Mouse (Mus musculus): ENCODE measurements around the gene 4933402N03Rik. TPM values are rescaled to one million over a fixed set of nuclear protein-coding genes. Genes with fewer than 3 reads are reported as not detected.

The 4933402N03Rik gene
- polyA plus RNA-seq, 1 experiment from 2014 or later: not detected

- 88% methylated on average over 5 of the region's 5 CpGs for WGBS
- H3K27me3 ChIP-seq (ENCODE audit: control insufficient read depth, insufficient read depth, low read length): no peaks in the 10 kb centered on the region
- no peaks in the 10 kb centered on the region for H3K9me3 ChIP-seq (ENCODE audit: control insufficient read depth, low read length)
- H3K9ac ChIP-seq (ENCODE audit: low read depth, low read length): no peak overlapping the region
- H3K4me2 ChIP-seq (replicated peaks; ENCODE audit: low read depth, low read length): no peak overlapping the region
- H3K4me3 ChIP-seq (ENCODE audit: low read depth, low read length): no peak overlapping the region
- H3K36me3 ChIP-seq (ENCODE audit: control insufficient read depth, insufficient read depth, low read length): no peaks in the 10 kb centered on the region
- no peaks in the 10 kb centered on the region for H3K4me1 ChIP-seq (replicated peaks; ENCODE audit: control insufficient read depth, insufficient read depth, low read length)
- no peak for DNase-seq (ENCODE audit: low spot score)
- H3K27ac ChIP-seq (ENCODE audit: low read depth, low read length): no peak overlapping the region
- no peak for ATAC-seq (ENCODE audit: low FRiP score)
Measured at GRCm38 (mm10) chr7:131153044-131153443, 6.9 kb upstream of the 4933402N03Rik start.

- ATAC-seq (ENCODE audit: low FRiP score) (no peak), DNase-seq (ENCODE audit: low spot score) (no peak)
- WGBS: 92% methylated on average over 3 of the region's 3 CpGs
- Histone ChIP-seq H3K4me3 (ENCODE audit: low read depth, low read length) (no peak overlapping the region), H3K9me3 (ENCODE audit: control insufficient read depth, low read length) (no peaks in the 10 kb centered on the region), H3K27ac (ENCODE audit: low read depth, low read length) (no peak overlapping the region), H3K36me3 (ENCODE audit: control insufficient read depth, insufficient read depth, low read length) (no peaks in the 10 kb centered on the region), H3K27me3 (ENCODE audit: control insufficient read depth, insufficient read depth, low read length) (no peaks in the 10 kb centered on the region), H3K9ac (ENCODE audit: low read depth, low read length) (no peak overlapping the region), H3K4me2 (replicated peaks; ENCODE audit: low read depth, low read length) (no peak overlapping the region), H3K4me1 (replicated peaks; ENCODE audit: control insufficient read depth, insufficient read depth, low read length) (no peaks in the 10 kb centered on the region)
Measured at GRCm38 (mm10) chr7:131150179-131150578, 4.1 kb upstream of the 4933402N03Rik start.

- no peaks in the 10 kb centered on the region for H3K36me3 ChIP-seq (ENCODE audit: control insufficient read depth, insufficient read depth, low read length)
- H3K4me2 ChIP-seq (replicated peaks; ENCODE audit: low read depth, low read length): no peak overlapping the region
- no peak overlapping the region for H3K9ac ChIP-seq (ENCODE audit: low read depth, low read length)
- no peak for ATAC-seq (ENCODE audit: low FRiP score)
- 78% methylated on average over 3 of the region's 3 CpGs for WGBS
- no peak overlapping the region for H3K4me3 ChIP-seq (ENCODE audit: low read depth, low read length)
- no peak for DNase-seq (ENCODE audit: low spot score)
- no peaks in the 10 kb centered on the region for H3K4me1 ChIP-seq (replicated peaks; ENCODE audit: control insufficient read depth, insufficient read depth, low read length)
- no peaks in the 10 kb centered on the region for H3K27me3 ChIP-seq (ENCODE audit: control insufficient read depth, insufficient read depth, low read length)
- no peaks in the 10 kb centered on the region for H3K9me3 ChIP-seq (ENCODE audit: control insufficient read depth, low read length)
- no peak overlapping the region for H3K27ac ChIP-seq (ENCODE audit: low read depth, low read length)
Measured at GRCm38 (mm10) chr7:131133181-131133580, 12.9 kb downstream of the 4933402N03Rik start.

GRCm38 (mm10) chr7:131130021-131130420, 16.1 kb downstream of the 4933402N03Rik start:
- peak; percentile 39 for DNase-seq (ENCODE audit: low spot score)
- Histone ChIP-seq H3K4me3 (ENCODE audit: low read depth, low read length) (no peak overlapping the region), H3K4me1 (replicated peaks; ENCODE audit: control insufficient read depth, insufficient read depth, low read length) (no peaks in the 10 kb centered on the region), H3K27me3 (ENCODE audit: control insufficient read depth, insufficient read depth, low read length) (no peaks in the 10 kb centered on the region), H3K9me3 (ENCODE audit: control insufficient read depth, low read length) (no peaks in the 10 kb centered on the region), H3K4me2 (replicated peaks; ENCODE audit: low read depth, low read length) (no peak overlapping the region), H3K36me3 (ENCODE audit: control insufficient read depth, insufficient read depth, low read length) (no peaks in the 10 kb centered on the region), H3K27ac (ENCODE audit: low read depth, low read length) (no peak overlapping the region), H3K9ac (ENCODE audit: low read depth, low read length) (no peak overlapping the region)
- no peak for ATAC-seq (ENCODE audit: low FRiP score)
- 56% methylated on average over 12 of the region's 12 CpGs for WGBS

GRCm38 (mm10) chr7:131122210-131122807, 23.8 kb downstream of the 4933402N03Rik start:
- no peaks in the 10 kb centered on the region for H3K4me1 ChIP-seq (replicated peaks; ENCODE audit: control insufficient read depth, insufficient read depth, low read length)
- DNase-seq (ENCODE audit: low spot score) (no peak), ATAC-seq (ENCODE audit: low FRiP score) (no peak)
- H3K4me2 ChIP-seq (replicated peaks; ENCODE audit: low read depth, low read length): no peak overlapping the region
- 92% methylated on average over 2 of the region's 2 CpGs for WGBS
- no peak overlapping the region for H3K9ac ChIP-seq (ENCODE audit: low read depth, low read length)
- no peak overlapping the region for H3K27ac ChIP-seq (ENCODE audit: low read depth, low read length)
- no peaks in the 10 kb centered on the region for H3K27me3 ChIP-seq (ENCODE audit: control insufficient read depth, insufficient read depth, low read length)
- H3K9me3 ChIP-seq (ENCODE audit: control insufficient read depth, low read length): no peaks in the 10 kb centered on the region
- no peaks in the 10 kb centered on the region for H3K36me3 ChIP-seq (ENCODE audit: control insufficient read depth, insufficient read depth, low read length)
- H3K4me3 ChIP-seq (ENCODE audit: low read depth, low read length): no peak overlapping the region

- H3K36me3 ChIP-seq (ENCODE audit: control insufficient read depth, insufficient read depth, low read length): no peaks in the 10 kb centered on the region
- no peak overlapping the region for H3K4me3 ChIP-seq (ENCODE audit: low read depth, low read length)
- H3K27me3 ChIP-seq (ENCODE audit: control insufficient read depth, insufficient read depth, low read length): no peaks in the 10 kb centered on the region
- no peaks in the 10 kb centered on the region for H3K4me1 ChIP-seq (replicated peaks; ENCODE audit: control insufficient read depth, insufficient read depth, low read length)
- H3K9me3 ChIP-seq (ENCODE audit: control insufficient read depth, low read length): no peaks in the 10 kb centered on the region
- 91% methylated on average over 2 of the region's 2 CpGs for WGBS
- no peak overlapping the region for H3K27ac ChIP-seq (ENCODE audit: low read depth, low read length)
- H3K4me2 ChIP-seq (replicated peaks; ENCODE audit: low read depth, low read length): no peak overlapping the region
- ATAC-seq (ENCODE audit: low FRiP score) (no peak), DNase-seq (ENCODE audit: low spot score) (no peak)
- H3K9ac ChIP-seq (ENCODE audit: low read depth, low read length): no peak overlapping the region
Measured at GRCm38 (mm10) chr7:131114434-131114833, 31.7 kb downstream of the 4933402N03Rik start.

- Histone ChIP-seq H3K27me3 (ENCODE audit: control insufficient read depth, insufficient read depth, low read length) (no peaks in the 10 kb centered on the region), H3K4me1 (replicated peaks; ENCODE audit: control insufficient read depth, insufficient read depth, low read length) (no peaks in the 10 kb centered on the region), H3K9me3 (ENCODE audit: control insufficient read depth, low read length) (no peaks in the 10 kb centered on the region), H3K27ac (ENCODE audit: low read depth, low read length) (no peak overlapping the region), H3K4me3 (ENCODE audit: low read depth, low read length) (no peak overlapping the region), H3K36me3 (ENCODE audit: control insufficient read depth, insufficient read depth, low read length) (no peaks in the 10 kb centered on the region), H3K9ac (ENCODE audit: low read depth, low read length) (no peak overlapping the region), H3K4me2 (replicated peaks; ENCODE audit: low read depth, low read length) (no peak overlapping the region)
- no peak for ATAC-seq (ENCODE audit: low FRiP score)
- WGBS: 79% methylated on average over 6 of the region's 6 CpGs
- DNase-seq (ENCODE audit: low spot score): no peak
Measured at GRCm38 (mm10) chr7:131113676-131114075, 32.4 kb downstream of the 4933402N03Rik start.

GRCm38 (mm10) chr7:131112486-131112885, 33.6 kb downstream of the 4933402N03Rik start:
- Histone ChIP-seq H3K36me3 (ENCODE audit: control insufficient read depth, insufficient read depth, low read length) (no peaks in the 10 kb centered on the region), H3K9ac (ENCODE audit: low read depth, low read length) (no peak overlapping the region), H3K9me3 (ENCODE audit: control insufficient read depth, low read length) (no peaks in the 10 kb centered on the region), H3K4me2 (replicated peaks; ENCODE audit: low read depth, low read length) (no peak overlapping the region), H3K27me3 (ENCODE audit: control insufficient read depth, insufficient read depth, low read length) (no peaks in the 10 kb centered on the region), H3K4me3 (ENCODE audit: low read depth, low read length) (no peak overlapping the region), H3K4me1 (replicated peaks; ENCODE audit: control insufficient read depth, insufficient read depth, low read length) (no peaks in the 10 kb centered on the region), H3K27ac (ENCODE audit: low read depth, low read length) (no peak overlapping the region)
- 33% methylated on average over 3 of the region's 3 CpGs for WGBS
- ATAC-seq (ENCODE audit: low FRiP score) (no peak), DNase-seq (ENCODE audit: low spot score) (peak; percentile 81)

Measured in hindbrain, embryonic 11.5 days (tissue).